Mouse (Mus musculus): ENCODE data around the gene Pik3r4.

Gene Pik3r4

DNA sequence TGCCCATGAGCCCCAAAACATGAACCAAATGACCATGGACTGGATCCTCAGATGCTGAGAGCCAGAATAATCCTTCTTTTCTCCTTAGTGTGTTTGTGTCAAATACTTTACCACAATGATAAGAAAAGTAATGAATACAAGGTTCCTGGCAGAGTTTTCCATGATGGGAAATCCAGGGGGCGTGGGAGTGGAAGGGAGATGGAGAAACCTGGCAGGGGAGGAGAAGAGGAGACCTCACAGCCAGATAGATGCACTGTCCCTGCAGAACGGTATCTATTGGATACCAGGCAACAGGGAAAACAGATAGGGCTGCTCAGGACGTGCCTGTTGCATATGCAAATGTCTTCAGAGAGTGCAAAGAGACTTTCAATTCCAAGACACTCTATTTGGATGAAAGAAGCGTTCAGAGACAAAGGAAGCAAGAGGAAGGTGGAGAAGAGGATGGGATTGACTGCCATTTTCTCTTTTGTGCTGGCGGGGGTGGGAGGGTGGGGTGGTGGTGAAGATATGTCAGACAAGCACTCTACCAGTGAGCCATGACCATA lies 77.1 kb downstream of the Pik3r4 start:
- Histone ChIP-seq H3K36me3 (ENCODE audit: control insufficient read depth, insufficient read depth, low read length, poor library complexity, severe bottlenecking) (no peaks in the 10 kb centered on the region), H3K27me3 (ENCODE audit: control insufficient read depth, insufficient read depth, low read length, poor library complexity, severe bottlenecking) (no peaks in the 10 kb centered on the region)
- no peak for DNase-seq (ENCODE audit: low read depth, low spot score)

- no peak for DNase-seq (ENCODE audit: low read depth, low spot score)
- Histone ChIP-seq H3K27me3 (ENCODE audit: control insufficient read depth, insufficient read depth, low read length, poor library complexity, severe bottlenecking) (no peaks in the 10 kb centered on the region), H3K36me3 (ENCODE audit: control insufficient read depth, insufficient read depth, low read length, poor library complexity, severe bottlenecking) (no peaks in the 10 kb centered on the region)
Observed at GRCm38 (mm10) chr9:105720430-105720829, 77.7 kb downstream of the Pik3r4 start.

- DNase-seq (ENCODE audit: low read depth, low spot score), result no peak
- no peaks in the 10 kb centered on the region for H3K36me3 ChIP-seq (ENCODE audit: control insufficient read depth, insufficient read depth, low read length, poor library complexity, severe bottlenecking)
- no peaks in the 10 kb centered on the region for H3K27me3 ChIP-seq (ENCODE audit: control insufficient read depth, insufficient read depth, low read length, poor library complexity, severe bottlenecking)
Observed at GRCm38 (mm10) chr9:105731976-105732375, 89.2 kb downstream of the Pik3r4 start.

- Histone ChIP-seq H3K27me3 (ENCODE audit: control insufficient read depth, insufficient read depth, low read length, poor library complexity, severe bottlenecking) (no peaks in the 10 kb centered on the region), H3K36me3 (ENCODE audit: control insufficient read depth, insufficient read depth, low read length, poor library complexity, severe bottlenecking) (no peaks in the 10 kb centered on the region)
- no peak for DNase-seq (ENCODE audit: low read depth, low spot score)
Observed at GRCm38 (mm10) chr9:105734651-105735050, 91.9 kb downstream of the Pik3r4 start.

DNA sequence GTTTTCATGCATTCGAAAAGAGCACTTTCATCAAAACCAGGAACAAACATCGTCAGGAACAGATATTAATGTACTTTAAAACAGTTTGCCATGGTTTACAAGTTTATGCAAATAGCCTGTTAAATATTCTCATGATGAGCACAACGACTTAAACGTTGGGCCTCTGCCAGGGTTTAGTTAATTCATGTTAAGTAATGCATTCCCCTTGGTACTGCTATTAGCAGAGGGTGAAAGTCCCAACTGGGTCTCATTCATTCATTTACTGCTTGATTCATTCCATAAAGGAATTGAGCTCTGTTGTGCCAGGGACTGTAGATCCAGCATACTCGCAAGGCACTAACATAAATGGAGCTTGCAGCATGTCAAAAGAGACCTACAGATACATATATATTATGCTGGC lies 92.4 kb downstream of the Pik3r4 start:
- Histone ChIP-seq H3K27me3 (ENCODE audit: control insufficient read depth, insufficient read depth, low read length, poor library complexity, severe bottlenecking) (no peaks in the 10 kb centered on the region), H3K36me3 (ENCODE audit: control insufficient read depth, insufficient read depth, low read length, poor library complexity, severe bottlenecking) (no peaks in the 10 kb centered on the region)
- no peak for DNase-seq (ENCODE audit: low read depth, low spot score)
